Mouse (Mus musculus): ENCODE results near the gene Rbp4. TPM values are rescaled to one million over a fixed set of nuclear protein-coding genes. Genes with fewer than 3 reads are reported as not detected.
A peak's percentile ranks its signal among the peaks of the same experiment; 100 is the strongest.

Rbp4 gene
- polyA plus RNA-seq (2012; ENCODE audit: insufficient read depth, insufficient read length, missing spikeins), result 193 and 359 TPM in 2 replicates

GRCm38 (mm10) chr19:38125219-38125610, at the start of gene Rbp4:
Rbp4 (minus strand) TSS chr19:38125281.
- Histone ChIP-seq H3K4me3 (ENCODE audit: insufficient read depth, low read depth, low read length) (peak within 1 kb of the TSS; percentile 55), H3K4me1 (ENCODE audit: control insufficient read depth, insufficient read depth, insufficient read length, low read length) (no peaks in the 10 kb centered on the region), H3K27ac (replicated peaks; ENCODE audit: low read depth, low read length) (0 out of 2 replicates have a peak within 1 kb of the TSS, but pooled peaks have one; percentile 23)

DNA sequence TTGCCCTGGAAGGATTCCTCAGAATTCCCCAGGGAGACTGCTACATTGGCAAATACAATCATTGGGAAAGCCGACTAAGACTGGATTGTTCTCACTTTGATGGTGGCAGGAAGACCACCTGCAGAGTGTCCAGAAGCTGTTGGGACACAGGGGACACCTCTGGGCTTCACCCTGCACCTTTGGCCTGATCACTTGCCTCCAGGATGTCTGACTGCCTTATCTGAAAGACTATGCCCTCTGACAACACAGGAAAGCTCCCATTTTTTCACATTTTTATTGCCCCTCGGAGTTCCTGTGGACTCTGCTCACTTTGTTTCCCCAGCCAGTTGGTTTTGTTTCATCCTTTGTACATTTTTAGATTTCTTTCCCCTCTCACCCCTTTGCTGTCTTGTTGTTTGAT, 39.6 kb upstream of the Rbp4 start:
- Histone ChIP-seq H3K4me3 (ENCODE audit: insufficient read depth, low read depth, low read length) (no peak overlapping the region), H3K4me1 (ENCODE audit: control insufficient read depth, insufficient read depth, insufficient read length, low read length) (no peaks in the 10 kb centered on the region), H3K27ac (replicated peaks; ENCODE audit: low read depth, low read length) (no peak overlapping the region)

DNA sequence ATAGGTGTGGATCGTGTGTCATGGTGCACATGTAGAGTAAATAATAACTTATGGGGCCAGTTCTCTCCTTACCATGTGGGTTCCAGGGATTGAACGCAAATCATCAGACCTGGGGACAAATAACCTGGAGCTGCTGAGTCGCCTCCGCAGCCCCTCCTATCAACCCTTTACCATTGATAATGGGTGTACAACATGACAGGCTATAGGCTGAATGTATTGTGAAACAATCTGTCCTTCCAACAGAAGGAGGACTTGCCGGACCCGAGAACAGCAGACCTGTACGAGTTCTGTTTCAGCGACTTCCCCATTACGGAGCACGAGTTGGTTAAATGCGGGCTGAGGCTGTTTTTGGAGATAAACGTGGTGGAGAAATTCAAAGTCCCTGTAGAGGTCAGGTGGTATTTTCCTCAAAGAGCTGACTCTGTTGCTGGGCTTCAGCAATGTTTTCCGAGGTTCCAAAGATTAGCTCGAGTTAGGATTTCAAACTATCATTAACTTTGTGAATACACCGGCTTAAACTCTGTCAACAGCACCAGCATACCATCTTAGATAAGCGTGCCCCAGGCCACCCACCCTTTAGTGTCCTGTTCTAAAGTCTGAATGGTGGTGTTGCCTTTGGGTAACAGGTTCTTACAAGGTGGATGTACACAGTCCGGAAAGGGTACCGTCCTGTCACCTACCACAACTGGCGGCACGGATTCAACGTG, 36.7 kb upstream of the Rbp4 start:
- H3K27ac ChIP-seq (replicated peaks; ENCODE audit: low read depth, low read length), result no peak overlapping the region
- no peak overlapping the region for H3K4me3 ChIP-seq (ENCODE audit: insufficient read depth, low read depth, low read length)
- no peaks in the 10 kb centered on the region for H3K4me1 ChIP-seq (ENCODE audit: control insufficient read depth, insufficient read depth, insufficient read length, low read length)

GRCm38 (mm10) chr19:38156243-38156642, 31.2 kb upstream of the Rbp4 start:
- Histone ChIP-seq H3K4me1 (ENCODE audit: control insufficient read depth, insufficient read depth, insufficient read length, low read length) (no peaks in the 10 kb centered on the region), H3K27ac (replicated peaks; ENCODE audit: low read depth, low read length) (no peak overlapping the region), H3K4me3 (ENCODE audit: insufficient read depth, low read depth, low read length) (no peak overlapping the region)

DNA sequence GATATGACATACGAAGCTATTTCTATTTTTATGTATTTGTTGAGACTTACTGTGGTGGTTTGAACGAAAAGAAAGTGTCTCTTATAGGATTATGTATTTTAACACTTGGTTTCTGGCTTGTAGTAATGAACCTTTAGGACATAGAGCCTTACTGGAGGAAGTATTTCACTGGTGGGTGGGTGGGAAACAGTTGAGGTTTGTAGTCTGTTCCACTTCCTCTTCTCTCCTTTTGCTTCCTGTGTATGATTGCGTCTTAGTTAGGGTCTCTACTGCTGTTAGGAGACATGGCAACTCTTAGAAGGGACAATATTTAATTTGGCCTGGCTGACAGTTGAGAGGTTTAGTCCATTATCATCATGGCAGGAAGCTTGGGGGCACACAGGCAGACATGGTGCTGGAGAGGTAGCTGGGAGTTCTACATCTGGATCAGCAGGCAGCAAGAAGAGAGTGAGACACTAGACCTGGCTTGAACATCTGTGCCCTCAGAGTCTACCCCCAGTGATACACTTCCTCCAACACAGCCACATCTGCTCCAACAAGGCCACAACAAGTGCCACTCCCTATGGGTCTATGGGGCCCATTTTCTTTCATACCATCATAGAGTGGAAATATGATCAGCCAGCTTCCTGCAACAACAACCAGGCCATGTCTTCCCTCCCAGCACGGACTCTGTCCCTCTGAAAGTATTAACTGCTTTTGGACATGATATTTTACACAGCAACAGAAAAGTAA, 18.6 kb upstream of the Rbp4 start:
- H3K27ac ChIP-seq (replicated peaks; ENCODE audit: low read depth, low read length), result no peak overlapping the region
- H3K4me3 ChIP-seq (ENCODE audit: insufficient read depth, low read depth, low read length), result no peak overlapping the region
- no peaks in the 10 kb centered on the region for H3K4me1 ChIP-seq (ENCODE audit: control insufficient read depth, insufficient read depth, insufficient read length, low read length)

- no peak overlapping the region for H3K4me3 ChIP-seq (ENCODE audit: insufficient read depth, low read depth, low read length)
- H3K27ac ChIP-seq (replicated peaks; ENCODE audit: low read depth, low read length), result no peak overlapping the region
- H3K4me1 ChIP-seq (ENCODE audit: control insufficient read depth, insufficient read depth, insufficient read length, low read length), result no peaks in the 10 kb centered on the region
Measured at GRCm38 (mm10) chr19:38134806-38135205, 9.7 kb upstream of the Rbp4 start.

DNA sequence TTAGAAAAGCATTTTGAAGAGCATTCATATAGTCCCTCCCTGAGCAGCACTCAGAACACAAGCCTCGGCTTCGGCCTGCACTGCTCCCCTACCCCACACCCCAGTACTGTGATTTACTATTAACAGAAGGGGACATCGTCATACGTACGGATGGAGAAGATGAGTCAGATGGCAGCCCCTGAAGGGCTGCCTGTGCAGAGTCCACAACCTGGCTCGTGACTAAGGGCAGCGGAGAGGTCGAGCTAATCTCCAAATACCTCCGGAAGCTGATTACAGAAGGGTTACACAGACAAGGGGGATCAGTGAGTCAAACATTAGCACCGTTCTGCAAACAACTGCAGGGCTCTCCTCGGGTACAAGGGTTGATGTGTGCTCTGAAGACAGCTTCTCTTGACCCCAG, 8.9 kb upstream of the Rbp4 start:
- Histone ChIP-seq H3K4me3 (ENCODE audit: insufficient read depth, low read depth, low read length) (no peak overlapping the region), H3K4me1 (ENCODE audit: control insufficient read depth, insufficient read depth, insufficient read length, low read length) (no peaks in the 10 kb centered on the region), H3K27ac (replicated peaks; ENCODE audit: low read depth, low read length) (no peak overlapping the region)

GRCm38 (mm10) chr19:38132481-38132880, 7.4 kb upstream of the Rbp4 start, which contains the start of gene Pde6c:
Pde6c (plus strand) TSS chr19:38132781.
- no peaks in the 10 kb centered on the region for H3K4me1 ChIP-seq (ENCODE audit: control insufficient read depth, insufficient read depth, insufficient read length, low read length)

DNA sequence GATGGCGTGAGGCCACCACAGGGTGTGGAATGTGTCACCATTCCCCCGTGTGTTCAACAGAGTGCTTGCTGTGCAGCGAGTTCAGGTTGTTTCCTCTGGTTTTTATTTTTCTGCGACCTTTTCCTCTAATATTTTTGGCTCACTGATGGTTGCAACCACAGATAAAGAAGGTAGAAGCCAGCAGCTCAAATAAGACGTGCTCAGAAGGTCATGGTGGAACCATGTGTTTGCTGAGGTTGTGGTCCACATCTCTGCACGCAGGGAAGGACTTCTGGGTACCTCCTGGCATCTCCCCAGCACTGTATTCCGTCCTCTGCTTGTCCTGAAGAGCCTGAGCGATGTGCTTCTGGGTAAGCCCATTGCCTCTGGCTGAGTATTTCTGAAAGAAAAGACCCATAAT, 1.6 kb upstream of the Rbp4 start:
- H3K4me3 ChIP-seq (ENCODE audit: insufficient read depth, low read depth, low read length), result no peak overlapping the region

More at GRCm38 (mm10) chr19:38132481-38132880, 7.4 kb upstream of the Rbp4 start, which contains the start of gene Pde6c:
- Histone ChIP-seq H3K27ac (replicated peaks; ENCODE audit: low read depth, low read length) (no peak within 1 kb of the TSS), H3K4me3 (ENCODE audit: insufficient read depth, low read depth, low read length) (no peak within 1 kb of the TSS)

GRCm38 (mm10) chr19:38124401-38125218, 471 bp downstream of the Rbp4 start:
- Histone ChIP-seq H3K27ac (replicated peaks; ENCODE audit: low read depth, low read length) (no peak overlapping the region), H3K4me3 (ENCODE audit: insufficient read depth, low read depth, low read length) (peak overlapping the region; percentile 55), H3K4me1 (ENCODE audit: control insufficient read depth, insufficient read depth, insufficient read length, low read length) (no peaks in the 10 kb centered on the region)

More for the DNA sequence above, 1.6 kb upstream of the Rbp4 start:
- H3K27ac ChIP-seq (replicated peaks; ENCODE audit: low read depth, low read length), result no peak overlapping the region
- H3K4me1 ChIP-seq (ENCODE audit: control insufficient read depth, insufficient read depth, insufficient read length, low read length), result no peaks in the 10 kb centered on the region

DNA sequence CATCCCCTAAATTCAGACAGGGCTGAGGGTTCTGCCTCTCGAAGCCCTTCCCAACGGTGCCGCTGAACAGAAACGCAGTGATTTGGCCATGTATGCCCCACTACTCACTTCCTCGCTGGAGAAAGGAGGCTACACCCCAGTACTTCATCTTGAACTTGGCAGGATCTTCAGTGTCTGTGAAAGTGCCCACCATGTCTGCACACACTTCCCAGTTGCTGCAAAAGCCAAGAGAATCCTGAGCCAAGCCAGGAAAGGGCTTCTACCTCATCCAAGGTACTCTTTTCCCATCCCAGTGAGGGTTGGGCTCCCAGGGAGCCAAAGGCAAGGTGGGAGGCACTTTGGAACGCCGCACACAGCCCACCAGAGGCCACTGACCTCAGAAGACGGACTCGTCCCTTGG, 1.2 kb downstream of the Rbp4 start:
- Histone ChIP-seq H3K27ac (replicated peaks; ENCODE audit: low read depth, low read length) (no peak overlapping the region), H3K4me3 (ENCODE audit: insufficient read depth, low read depth, low read length) (peak overlapping the region; percentile 55), H3K4me1 (ENCODE audit: control insufficient read depth, insufficient read depth, insufficient read length, low read length) (no peaks in the 10 kb centered on the region)

DNA sequence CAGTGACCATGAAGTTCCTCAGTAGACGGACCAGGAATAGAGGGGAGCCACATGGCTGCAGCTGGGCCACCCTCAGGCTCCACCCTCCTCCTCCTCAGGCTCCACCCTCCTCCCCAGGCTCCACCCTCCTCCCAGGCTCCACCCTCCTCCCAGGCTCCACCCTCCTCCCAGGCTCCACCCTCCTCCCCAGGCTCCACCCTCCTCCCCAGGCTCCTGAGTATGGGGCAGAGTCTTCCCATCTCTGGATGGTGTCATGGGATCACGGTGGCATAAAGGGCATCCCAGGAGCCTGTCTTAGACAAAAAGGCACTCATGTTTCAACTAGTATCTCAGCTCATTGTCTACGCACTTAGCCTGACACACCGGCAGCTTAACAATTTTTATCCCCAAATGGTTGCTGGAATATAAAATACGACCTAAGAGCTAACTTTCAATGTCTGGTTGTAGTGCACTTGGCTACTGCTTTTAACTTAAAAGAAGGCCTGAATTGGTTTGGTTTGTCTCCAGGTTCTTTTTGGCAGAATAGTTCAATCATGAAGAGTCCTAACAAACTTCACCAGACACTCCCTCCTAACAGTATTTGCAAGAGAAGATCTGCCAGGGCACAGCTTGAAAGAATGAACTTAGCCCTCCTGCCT, 4.8 kb downstream of the Rbp4 start:
- no peaks in the 10 kb centered on the region for H3K4me1 ChIP-seq (ENCODE audit: control insufficient read depth, insufficient read depth, insufficient read length, low read length)
- no peak overlapping the region for H3K4me3 ChIP-seq (ENCODE audit: insufficient read depth, low read depth, low read length)

DNA sequence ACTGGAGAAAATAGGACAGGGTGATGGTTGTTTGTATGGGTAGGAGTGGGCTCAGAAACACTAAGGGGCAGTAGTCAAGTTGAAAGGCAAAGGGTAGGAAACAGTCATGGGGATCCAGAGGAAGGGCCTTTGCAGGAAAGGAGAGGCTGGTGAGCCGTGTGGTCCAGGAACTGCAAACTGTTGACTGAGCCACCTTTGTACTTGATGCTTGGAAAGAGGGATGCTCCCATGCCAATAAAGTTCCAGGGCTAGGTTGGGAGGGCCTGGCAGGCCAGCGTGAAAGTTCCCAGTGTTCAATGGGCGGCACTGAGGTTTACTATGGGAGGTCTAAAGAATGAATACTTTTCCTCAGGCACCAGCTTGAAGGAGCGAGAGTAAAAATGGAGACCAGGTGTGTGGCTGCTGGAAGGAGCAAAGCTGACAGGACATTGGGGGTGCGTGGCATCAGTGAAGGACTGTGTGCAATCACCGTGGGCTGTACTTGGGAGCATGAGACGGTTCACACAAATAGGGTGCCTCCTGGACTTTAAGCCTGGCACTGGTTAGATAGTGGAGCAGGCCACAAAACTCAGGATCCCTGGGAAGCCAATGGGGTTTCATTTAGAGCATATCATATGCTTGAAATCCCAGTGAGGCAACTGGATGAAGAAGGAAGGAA, 10.1 kb downstream of the Rbp4 start:
- Histone ChIP-seq H3K4me1 (ENCODE audit: control insufficient read depth, insufficient read depth, insufficient read length, low read length) (no peaks in the 10 kb centered on the region), H3K4me3 (ENCODE audit: insufficient read depth, low read depth, low read length) (no peak overlapping the region), H3K27ac (replicated peaks; ENCODE audit: low read depth, low read length) (no peak overlapping the region)

More for the DNA sequence above, 4.8 kb downstream of the Rbp4 start:
- no peak overlapping the region for H3K27ac ChIP-seq (replicated peaks; ENCODE audit: low read depth, low read length)

DNA sequence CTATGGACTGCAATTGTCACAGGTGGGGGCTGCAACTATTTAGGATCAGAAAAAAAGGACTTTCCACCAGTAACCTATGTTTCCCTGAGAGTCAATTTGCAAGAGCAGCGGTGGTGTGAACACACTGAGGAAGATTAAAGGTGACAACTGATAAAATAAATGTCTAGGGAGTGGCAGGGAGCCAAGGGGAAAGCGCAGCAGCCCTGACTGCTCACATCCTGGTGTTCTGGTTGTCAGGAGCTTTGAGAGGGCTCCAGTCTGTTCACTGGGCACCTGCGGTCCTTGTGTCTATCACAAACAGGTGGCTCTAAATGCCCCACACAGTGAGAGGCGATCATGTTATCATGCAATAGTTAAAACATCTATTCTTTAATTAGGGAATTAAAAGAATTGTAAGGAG, 12.5 kb downstream of the Rbp4 start:
- H3K4me3 ChIP-seq (ENCODE audit: insufficient read depth, low read depth, low read length), result no peak overlapping the region
- no peaks in the 10 kb centered on the region for H3K4me1 ChIP-seq (ENCODE audit: control insufficient read depth, insufficient read depth, insufficient read length, low read length)
- no peak overlapping the region for H3K27ac ChIP-seq (replicated peaks; ENCODE audit: low read depth, low read length)
